Mouse (Mus musculus): ENCODE results near the gene Slc46a2. TPM values are rescaled to one million over a fixed set of nuclear protein-coding genes. Genes with fewer than 3 reads are reported as not detected.

Gene Slc46a2
- polyA plus RNA-seq (2012; ENCODE audit: insufficient read depth, insufficient read length, low replicate concordance, missing spikeins), result not detected in 2 replicates

DNA sequence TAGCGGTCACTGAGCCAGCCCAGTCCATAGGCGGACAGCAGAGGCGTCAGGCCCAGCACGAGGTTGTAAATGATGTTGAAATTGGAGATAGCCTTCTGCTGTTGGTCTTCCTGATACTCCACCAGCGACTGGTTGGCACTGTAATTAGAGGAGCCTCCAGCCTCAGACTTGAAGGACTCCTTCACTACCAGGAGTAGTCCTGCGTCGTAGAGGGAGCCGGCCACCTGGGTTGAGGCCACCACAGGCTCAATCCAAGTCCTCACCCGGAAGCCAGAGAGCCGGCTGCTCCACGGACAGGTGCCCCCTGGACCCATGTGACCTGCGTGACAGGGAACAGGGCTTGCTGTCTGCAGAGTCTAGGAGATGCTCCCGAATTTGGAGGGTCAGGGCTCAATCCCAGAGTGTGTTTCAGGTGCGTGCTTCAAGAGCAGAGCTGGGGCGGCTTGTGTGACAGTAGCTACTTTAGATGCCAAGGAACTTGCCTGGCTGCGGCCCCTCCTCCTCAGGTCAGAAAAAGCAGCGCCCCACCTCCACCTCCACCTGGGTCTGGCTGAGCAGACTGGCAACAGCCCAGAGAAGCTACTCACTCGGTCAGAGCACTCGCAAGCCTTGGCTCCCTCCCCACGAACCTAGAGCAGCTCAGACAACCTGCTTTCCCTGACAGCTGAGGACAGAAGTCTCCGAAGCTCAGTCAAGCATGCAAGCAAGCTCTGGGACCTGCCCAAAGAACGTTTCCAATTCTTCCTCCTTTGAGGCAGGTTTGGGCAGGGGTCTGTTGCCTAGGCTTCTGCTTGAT lies at the start of gene Slc46a2:
TSS of gene Slc46a2 (minus strand) at position 449 of the 796 bp plus-strand sequence.
- Histone ChIP-seq H3K4me3 (ENCODE audit: insufficient read depth, low read depth, low read length) (no peak within 1 kb of the TSS), H3K4me1 (ENCODE audit: control insufficient read depth, insufficient read depth, low read length) (no peaks in the 10 kb centered on the region), H3K27ac (ENCODE audit: insufficient read depth, low read depth, low read length) (no peak within 1 kb of the TSS)
- WGBS, result 22% methylated on average over 22 of the region's 22 CpGs
- no peak for TF ChIP-seq CTCF (IDR thresholded peaks at IDR 0.05; ENCODE audit: insufficient read depth, low read depth, low read length)
- TF ChIP-seq POLR2A (IDR thresholded peaks at IDR 0.05; ENCODE audit: insufficient read depth, low read depth, low read length), result no peak

GRCm38 (mm10) chr4:59963405-59964344 lies 48.8 kb upstream of the Slc46a2 start, which contains the start of gene Mup6:
Mup6 (plus strand) TSS chr4:59964294.
- H3K4me1 ChIP-seq (ENCODE audit: control insufficient read depth, insufficient read depth, low read length), result no peaks in the 10 kb centered on the region
- no peak within 1 kb of the TSS for H3K4me3 ChIP-seq (ENCODE audit: insufficient read depth, low read depth, low read length)
- TF ChIP-seq CTCF (IDR thresholded peaks at IDR 0.05; ENCODE audit: insufficient read depth, low read depth, low read length) (no peak), POLR2A (IDR thresholded peaks at IDR 0.05; ENCODE audit: insufficient read depth, low read depth, low read length) (no peak)
- WGBS, result 19% methylated on average over 3 of the region's 3 CpGs
- no peak within 1 kb of the TSS for H3K27ac ChIP-seq (ENCODE audit: insufficient read depth, low read depth, low read length)

DNA sequence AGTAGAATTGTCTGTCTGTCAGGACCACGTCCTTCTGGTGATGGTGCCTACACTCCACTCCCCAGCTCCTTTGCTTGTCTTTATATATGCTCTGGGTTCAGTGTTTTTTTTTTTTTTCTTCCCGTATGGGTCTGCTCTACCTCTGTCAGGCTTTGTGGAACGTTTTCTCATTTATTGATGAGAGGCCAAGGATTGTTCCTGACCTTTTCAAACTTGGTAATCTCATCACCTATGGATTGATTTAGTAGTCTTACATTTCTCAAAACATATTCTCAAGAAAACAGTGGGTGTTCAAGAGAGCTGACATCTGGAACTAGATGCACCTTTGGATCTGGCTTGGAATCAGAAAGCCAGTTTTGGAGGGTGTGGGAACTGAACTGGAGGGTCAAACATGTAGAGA lies 45.8 kb upstream of the Slc46a2 start, which contains the start of gene Mup4:
TSS of gene Mup4 (minus strand) at position 101 of the 400 bp plus-strand sequence.
- 75% methylated on average over 3 of the region's 3 CpGs for WGBS
- no peak within 1 kb of the TSS for H3K4me3 ChIP-seq (ENCODE audit: insufficient read depth, low read depth, low read length)

DNA sequence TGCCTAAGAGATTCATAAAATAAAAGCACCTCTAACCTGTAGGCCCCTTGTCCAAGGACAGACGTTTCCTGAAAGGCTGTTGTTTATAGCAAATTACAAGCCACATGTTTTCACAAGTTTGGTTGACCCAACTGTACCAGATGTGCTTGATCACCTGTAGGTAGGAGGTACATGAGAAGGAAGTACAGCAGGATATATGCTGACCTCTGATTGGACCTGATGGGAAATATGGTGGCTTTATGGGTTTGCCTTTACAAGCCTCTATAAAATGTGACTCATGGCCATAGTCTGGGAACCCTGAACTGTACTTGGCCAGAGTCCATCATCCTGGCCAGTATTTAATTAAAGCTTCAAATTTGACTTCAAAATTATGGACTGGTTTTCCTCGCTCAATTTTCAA lies 22.7 kb upstream of the Slc46a2 start:
- TF ChIP-seq POLR2A (IDR thresholded peaks at IDR 0.05; ENCODE audit: insufficient read depth, low read depth, low read length), result no peak
- TF ChIP-seq CTCF (IDR thresholded peaks at IDR 0.05; ENCODE audit: insufficient read depth, low read depth, low read length), result no peak
- Histone ChIP-seq H3K27ac (ENCODE audit: insufficient read depth, low read depth, low read length) (no peak overlapping the region), H3K4me3 (ENCODE audit: insufficient read depth, low read depth, low read length) (no peak overlapping the region), H3K4me1 (ENCODE audit: control insufficient read depth, insufficient read depth, low read length) (no peaks in the 10 kb centered on the region)
- whole genome bisulfite sequencing, result 66% methylated on average over 2 of the region's 2 CpGs

More for the DNA sequence above, 45.8 kb upstream of the Slc46a2 start, which contains the start of gene Mup4:
- H3K4me1 ChIP-seq (ENCODE audit: control insufficient read depth, insufficient read depth, low read length), result no peaks in the 10 kb centered on the region
- no peak for TF ChIP-seq CTCF (IDR thresholded peaks at IDR 0.05; ENCODE audit: insufficient read depth, low read depth, low read length)
- TF ChIP-seq POLR2A (IDR thresholded peaks at IDR 0.05; ENCODE audit: insufficient read depth, low read depth, low read length), result no peak
- H3K27ac ChIP-seq (ENCODE audit: insufficient read depth, low read depth, low read length), result no peak within 1 kb of the TSS

- 64% methylated on average over 6 of the region's 6 CpGs for whole genome bisulfite sequencing
- Histone ChIP-seq H3K4me1 (ENCODE audit: control insufficient read depth, insufficient read depth, low read length) (no peaks in the 10 kb centered on the region), H3K4me3 (ENCODE audit: insufficient read depth, low read depth, low read length) (no peak overlapping the region), H3K27ac (ENCODE audit: insufficient read depth, low read depth, low read length) (no peak overlapping the region)
- TF ChIP-seq POLR2A (IDR thresholded peaks at IDR 0.05; ENCODE audit: insufficient read depth, low read depth, low read length), result no peak
- no peak for TF ChIP-seq CTCF (IDR thresholded peaks at IDR 0.05; ENCODE audit: insufficient read depth, low read depth, low read length)
Observed at GRCm38 (mm10) chr4:59932505-59933281, 17.8 kb upstream of the Slc46a2 start.

DNA sequence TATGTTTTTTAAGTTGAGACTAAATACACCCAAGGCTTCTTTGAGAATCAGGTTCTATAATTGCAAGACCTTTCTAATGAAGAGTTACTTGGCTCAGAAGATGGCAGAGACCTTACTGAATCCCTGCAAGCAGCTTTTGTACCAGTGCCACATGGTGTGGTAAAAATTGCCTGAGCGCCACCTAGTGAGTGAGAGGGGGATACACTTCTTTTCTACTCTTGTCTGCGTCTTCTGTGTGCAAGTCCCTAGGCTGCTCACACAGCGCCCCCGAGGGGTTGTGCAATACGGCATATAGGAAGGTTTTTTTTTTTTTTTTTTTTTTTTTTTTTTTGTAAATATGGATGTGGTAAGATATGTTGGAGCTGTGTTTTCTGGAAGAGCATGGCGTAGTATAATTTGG lies 13.5 kb upstream of the Slc46a2 start:
- WGBS, result 20% methylated on average over 6 of the region's 6 CpGs
- Histone ChIP-seq H3K4me3 (ENCODE audit: insufficient read depth, low read depth, low read length) (no peak overlapping the region), H3K27ac (ENCODE audit: insufficient read depth, low read depth, low read length) (no peak overlapping the region), H3K4me1 (ENCODE audit: control insufficient read depth, insufficient read depth, low read length) (0 out of 2 replicates have a peak, but pooled peaks cover 3% of the 10 kb centered on the region)
- TF ChIP-seq POLR2A (IDR thresholded peaks at IDR 0.05; ENCODE audit: insufficient read depth, low read depth, low read length) (no peak), CTCF (IDR thresholded peaks at IDR 0.05; ENCODE audit: insufficient read depth, low read depth, low read length) (no peak)

DNA sequence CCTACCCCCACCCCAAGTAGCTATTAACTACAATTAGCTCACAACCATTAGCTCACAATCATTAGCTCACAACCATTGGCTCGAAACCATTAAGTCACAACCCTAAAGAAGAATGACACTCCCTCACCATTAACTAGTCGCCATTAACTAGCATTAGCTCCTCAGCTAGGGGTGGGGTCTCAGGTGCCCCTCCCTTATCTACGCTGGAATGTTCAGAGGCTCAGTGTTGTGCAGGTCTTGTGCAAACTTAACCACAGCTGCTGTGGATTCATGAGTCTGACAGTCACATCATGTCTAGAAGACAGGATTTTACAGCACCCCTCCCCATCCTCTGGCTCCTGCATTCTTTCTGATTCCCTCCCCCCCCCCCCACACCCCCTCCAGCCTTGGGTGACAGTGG lies 12.8 kb upstream of the Slc46a2 start:
- Histone ChIP-seq H3K4me1 (ENCODE audit: control insufficient read depth, insufficient read depth, low read length) (0 out of 2 replicates have a peak, but pooled peaks cover 3% of the 10 kb centered on the region), H3K4me3 (ENCODE audit: insufficient read depth, low read depth, low read length) (no peak overlapping the region), H3K27ac (ENCODE audit: insufficient read depth, low read depth, low read length) (no peak overlapping the region)
- 87% methylated on average over 3 of the region's 3 CpGs for WGBS
- TF ChIP-seq CTCF (IDR thresholded peaks at IDR 0.05; ENCODE audit: insufficient read depth, low read depth, low read length) (no peak), POLR2A (IDR thresholded peaks at IDR 0.05; ENCODE audit: insufficient read depth, low read depth, low read length) (no peak)

DNA sequence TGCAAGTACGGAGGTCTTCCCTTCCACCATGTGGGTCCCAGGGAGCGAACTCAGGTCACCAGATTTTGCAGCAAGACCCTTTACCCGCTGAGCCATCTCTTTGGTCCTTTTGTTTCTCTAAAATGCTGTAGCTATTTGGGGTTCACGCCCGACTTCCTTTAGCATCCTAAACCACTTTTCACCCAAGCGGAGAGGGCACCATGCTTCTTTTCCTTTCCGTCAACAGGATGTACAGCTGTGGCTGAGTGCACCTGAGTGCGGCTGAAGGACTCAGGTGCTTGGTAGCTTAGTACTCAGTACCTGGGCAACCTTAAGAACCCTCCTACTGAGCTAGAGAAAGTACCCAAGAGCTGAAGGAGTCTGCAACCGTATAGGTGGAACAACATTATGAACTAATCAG lies 10.2 kb upstream of the Slc46a2 start:
- WGBS, result 84% methylated on average over 9 of the region's 9 CpGs
- TF ChIP-seq CTCF (IDR thresholded peaks at IDR 0.05; ENCODE audit: insufficient read depth, low read depth, low read length), result no peak
- TF ChIP-seq POLR2A (IDR thresholded peaks at IDR 0.05; ENCODE audit: insufficient read depth, low read depth, low read length), result no peak
- 0 out of 2 replicates have a peak, but pooled peaks cover 3% of the 10 kb centered on the region for H3K4me1 ChIP-seq (ENCODE audit: control insufficient read depth, insufficient read depth, low read length)
- no peak overlapping the region for H3K27ac ChIP-seq (ENCODE audit: insufficient read depth, low read depth, low read length)
- no peak overlapping the region for H3K4me3 ChIP-seq (ENCODE audit: insufficient read depth, low read depth, low read length)

All from olfactory bulb, adult 2 months (tissue).